Mouse (Mus musculus): ENCODE measurements around the gene Rph3al.

Rph3al gene

DNA sequence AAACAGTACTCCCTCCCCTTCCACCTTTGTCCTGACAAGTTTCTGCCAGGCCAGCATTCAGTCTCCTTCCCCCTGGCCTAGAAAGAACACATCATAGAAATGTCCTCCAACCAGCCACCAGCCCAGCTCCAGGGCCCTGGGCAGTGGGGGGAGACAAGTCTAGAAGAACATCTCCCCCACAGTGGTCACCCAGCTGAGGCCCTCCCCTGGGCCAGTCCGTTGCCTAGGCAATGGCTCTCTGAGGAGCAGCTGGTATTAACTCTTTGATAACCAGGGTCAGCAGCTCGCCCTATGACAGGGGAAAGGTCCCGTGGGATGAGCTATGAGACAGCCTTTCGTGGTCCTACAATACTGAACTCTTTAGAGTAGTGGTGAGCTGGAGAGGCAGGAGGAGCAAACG, 33.7 kb downstream of the Rph3al start:
- no peak for DNase-seq

DNA sequence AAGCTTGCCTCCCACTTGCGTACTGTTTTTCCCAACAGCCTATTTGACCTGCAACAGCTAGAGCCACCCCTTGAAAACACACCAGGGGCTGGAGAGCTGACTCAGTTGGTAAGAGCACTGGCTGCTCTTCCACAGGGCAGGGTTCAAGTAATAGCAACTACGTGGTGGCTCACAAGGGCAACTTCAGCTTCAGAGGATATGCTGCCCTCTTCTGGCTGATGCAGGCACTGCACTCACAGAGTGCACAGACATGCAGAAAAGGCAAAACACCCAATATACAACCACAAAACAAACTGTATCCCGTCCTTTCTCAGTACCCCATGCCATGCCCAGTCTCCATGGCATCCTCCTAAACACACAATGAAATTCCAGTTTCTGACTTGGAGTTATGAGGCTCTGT, 34.7 kb downstream of the Rph3al start:
- no peak for DNase-seq

DNA sequence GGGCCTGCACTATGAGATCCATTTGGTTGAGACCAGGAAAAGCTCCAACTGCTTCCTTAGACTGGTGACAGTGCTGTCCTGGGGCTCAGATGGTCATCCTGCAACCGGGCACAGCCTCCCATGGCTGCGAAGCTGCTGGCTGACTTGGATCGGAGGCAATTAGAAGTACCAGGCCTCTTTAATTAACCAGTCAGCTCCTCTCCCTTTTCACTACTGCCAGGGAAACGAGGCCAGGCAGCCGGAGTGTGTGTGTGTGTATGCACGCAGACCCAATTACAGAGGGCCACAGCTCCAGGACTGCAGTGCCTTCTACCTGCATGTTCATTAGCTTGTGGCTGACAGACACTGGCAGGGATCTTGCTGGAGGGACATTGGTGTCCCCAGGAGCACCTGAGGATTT, 36.9 kb downstream of the Rph3al start:
- no peak for DNase-seq

DNA sequence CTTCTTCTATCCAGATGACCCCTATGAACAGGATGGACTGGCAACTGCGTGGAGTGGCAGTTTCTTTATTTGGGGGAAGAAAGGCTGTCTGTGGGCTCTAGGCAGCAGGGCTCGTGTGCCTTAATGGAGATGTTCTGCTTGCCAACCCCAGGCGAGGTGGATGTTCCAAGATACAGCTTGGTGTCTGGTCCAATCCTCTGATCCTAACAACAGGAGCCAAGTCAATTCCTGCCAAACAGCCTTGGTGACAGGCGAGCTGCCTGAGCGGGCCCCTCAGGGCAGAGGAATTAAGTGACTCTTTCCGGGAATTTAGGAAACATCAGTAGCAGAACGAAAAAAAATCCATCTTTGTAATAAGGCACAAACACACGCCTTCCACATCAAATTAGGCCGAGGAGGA, 38.6 kb downstream of the Rph3al start:
- DNase-seq, result peak; percentile 31

DNA sequence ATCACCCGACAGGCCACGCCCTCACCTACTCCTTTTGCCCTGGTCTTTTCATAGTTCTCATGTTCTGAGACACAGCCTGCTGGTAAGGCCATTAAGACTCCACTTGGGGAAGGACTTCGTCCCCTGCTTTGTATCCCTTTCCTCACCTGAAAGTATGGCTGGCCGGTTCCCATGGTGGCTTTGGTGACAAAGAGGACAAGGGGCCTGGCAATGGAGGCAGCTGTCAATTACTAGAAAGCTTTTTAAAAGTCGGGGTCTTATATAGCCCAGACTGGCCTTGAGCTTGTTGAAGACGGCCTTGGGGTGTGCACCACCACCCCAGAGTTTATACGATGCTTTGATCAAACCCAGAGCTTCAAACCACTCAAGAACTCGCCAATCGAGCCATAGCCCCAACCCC, 39.7 kb downstream of the Rph3al start:
- DNase-seq, result no peak

DNA sequence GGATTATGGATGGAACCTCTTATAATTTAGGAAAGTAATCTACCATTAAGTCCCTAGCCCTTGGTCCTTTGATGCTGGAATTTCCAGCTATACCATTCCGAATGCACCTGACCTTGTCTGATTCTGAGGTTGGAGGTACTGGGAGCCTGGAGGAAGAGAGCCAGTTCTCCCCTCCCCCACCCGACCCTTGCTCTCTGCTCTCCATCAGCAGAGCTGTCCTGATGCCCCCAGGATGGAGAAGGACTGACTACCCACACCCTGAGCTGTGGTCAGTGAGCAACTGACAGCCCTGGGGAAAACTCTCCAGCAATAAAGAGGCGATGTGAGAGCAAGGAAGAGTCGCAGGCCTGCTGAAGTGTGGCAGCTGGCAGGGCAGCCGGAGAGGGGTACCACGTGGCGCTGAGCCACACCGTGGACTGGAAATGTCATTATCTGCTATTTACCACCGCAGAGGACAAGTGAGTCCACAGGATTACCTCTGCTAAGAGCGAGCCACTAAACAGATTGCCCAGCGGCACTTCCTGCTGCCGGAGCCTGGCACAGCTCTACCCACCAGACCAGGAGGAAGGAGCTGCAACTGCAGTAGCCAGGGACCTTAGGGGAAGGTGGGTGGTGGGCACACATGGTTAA, 43.3 kb downstream of the Rph3al start:
- DNase-seq, result no peak

DNA sequence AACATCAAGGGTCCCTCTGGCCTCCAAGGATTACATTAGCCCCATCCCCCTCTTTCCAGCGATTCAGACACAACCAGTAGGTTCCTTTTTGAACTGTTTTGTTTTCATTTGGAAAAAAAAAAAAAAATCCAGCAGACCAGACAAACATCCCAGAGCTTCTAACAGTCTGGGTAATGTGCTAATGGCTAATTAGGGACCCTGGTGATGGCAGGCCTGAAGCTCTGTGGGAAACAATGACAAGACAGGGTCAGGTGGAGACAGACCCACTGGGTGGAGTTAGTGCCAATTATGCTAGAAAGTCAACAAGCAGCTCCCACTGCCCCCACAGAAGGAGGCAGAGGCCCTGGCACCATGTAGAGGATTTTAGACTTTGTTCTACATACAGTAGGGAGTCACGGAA, 44.3 kb downstream of the Rph3al start:
- no peak for DNase-seq

DNA sequence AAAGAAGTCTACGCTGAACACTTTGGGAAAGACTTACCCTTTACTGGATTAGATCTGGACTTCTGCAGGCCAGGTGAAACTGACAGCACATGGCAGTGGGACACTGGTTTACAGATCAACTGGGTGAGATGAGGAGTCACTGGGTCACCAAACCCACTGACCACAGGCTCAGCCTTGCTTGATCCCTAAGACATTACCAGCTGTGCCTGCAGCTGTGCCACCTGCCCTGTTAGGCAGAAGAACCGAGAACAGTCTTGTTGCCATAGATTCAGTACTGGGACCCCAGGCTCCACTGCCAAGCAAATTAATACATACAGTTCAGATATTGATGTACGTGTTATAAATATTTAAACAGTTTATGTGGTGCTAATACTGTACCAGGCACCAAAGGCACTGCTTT, 50.9 kb downstream of the Rph3al start:
- DNase-seq, result no peak

DNA sequence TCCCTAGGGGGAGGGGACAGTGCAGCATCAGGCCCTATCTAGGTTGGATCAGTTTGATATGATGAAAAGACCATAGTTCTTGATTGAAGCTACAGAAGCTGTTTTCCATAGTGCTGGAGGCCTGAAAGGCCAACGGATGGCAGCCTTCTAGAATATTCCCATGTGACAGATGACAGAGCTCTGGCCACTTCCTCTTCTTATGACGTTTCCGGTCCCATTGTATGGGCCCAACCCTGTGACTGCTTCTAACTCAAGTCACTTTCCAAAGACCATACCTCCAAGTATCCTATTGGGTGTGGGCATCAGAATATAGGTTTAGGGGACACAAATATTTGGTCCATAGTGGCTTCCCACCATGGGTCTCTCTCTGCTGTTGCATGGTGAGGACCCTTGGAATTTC, 57.0 kb downstream of the Rph3al start:
- no peak for DNase-seq

DNA sequence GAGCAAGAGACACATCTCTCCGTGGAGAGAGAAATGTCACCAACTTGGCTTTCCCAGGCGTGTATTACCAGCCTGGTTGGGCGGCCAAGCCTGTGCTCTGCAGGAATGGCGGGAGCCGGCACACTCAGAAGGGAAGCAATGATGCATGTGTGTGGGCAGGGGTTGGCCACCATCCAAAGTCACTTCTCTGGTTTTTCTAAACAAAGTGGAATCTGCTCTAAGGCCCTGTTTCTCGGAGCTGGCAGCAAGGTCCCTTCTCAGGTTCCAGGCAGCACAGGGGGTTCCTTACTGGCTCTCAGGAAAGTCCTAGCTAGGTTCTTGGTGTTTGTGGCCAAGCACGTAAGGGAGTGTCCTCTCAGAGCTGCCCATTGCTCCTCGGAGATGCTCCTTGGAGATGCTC, 58.2 kb downstream of the Rph3al start:
- DNase-seq, result peak; percentile 61

DNA sequence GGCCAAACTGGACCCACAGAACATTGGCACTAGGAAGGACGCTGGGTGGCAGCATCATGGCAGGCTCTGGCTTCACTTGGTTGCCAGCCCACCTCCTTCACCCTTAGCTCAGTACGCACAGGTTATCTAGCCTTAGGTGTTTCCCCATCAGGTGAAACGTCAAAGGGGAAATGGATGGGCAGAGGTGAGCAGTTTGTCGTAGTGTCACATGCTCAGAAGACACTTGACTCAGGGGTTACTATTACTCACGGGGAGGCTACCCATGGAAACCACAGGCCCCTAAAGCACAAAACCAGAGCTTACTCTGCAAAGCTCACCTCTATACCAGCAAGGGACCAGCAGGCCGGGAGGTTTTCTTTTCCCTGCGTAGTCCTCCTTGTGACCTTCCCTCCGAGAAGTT, 59.8 kb downstream of the Rph3al start:
- no peak for DNase-seq

DNA sequence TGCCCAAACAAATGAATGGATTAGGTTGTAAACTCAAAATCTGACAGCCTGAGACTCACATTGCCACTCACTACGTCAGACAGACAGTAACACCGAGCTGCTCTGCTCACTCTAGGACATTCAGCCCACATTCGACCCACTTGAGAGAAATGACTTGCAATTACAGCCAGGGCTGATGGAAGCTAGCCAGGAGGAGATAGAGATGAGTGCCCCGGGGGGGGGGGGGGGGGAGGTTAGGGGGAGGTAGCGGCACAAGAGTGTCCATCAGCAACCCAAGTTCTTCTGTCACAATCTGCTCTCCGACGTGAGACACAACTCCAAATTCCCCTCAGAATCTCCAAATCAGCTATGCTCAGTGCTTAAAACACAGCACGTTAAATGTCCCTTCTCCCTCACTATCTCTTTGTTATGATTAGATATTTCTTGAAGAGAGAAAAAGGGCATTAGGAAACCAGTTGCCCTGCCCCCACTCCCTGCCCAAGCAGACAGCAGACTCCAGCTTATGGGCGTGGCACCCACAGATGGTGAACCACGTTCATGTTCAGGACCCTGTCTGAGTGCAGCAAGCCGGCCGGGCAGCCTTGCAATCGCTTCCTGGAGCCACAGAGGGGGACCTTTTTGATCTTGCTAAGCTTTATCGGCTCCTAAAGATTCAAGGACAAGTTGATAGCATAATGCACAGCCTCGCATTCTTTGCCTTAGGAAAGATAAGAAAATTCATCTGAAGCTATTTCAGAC, 62.0 kb downstream of the Rph3al start:
- no peak for DNase-seq

DNA sequence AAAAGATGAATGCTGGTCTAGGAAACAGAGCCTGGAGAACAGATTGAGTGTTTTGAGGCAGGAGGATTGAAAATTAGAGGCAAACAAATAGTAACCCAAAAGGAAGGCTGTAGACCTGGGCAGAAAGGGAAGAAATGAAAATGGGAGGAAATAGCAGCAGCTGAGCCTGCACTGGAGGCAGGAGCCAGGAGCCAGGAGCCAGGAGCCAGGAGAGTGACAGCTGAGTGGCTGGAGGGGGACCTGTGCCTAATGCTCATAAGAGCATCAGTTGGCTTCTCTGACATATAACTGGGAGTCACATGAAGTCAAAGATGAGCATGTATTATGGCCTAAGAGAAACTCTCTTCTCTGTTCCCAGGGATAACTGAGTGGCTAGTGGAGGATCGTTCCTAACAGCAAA, 66.5 kb downstream of the Rph3al start:
- DNase-seq, result peak; percentile 47

DNA sequence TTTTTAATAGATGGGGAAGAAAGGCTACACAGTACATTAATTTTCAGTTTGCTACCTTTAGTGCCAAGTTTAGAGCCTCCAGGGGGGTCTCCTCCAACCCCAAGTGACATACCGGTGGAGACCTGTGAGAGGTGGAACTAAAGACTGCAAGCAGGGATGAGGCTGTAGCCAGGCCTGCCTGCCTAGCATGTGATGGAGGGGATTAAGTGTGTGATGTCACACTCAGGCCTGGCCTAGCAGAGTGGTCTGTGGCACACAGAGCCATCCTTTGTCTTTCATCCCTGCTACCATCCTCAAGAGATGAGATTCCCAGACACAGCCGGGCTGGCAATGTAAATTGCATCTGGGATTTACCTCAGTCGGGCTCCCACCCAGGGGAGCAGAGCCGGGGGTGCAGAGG, 67.3 kb downstream of the Rph3al start:
- DNase-seq, result peak; percentile 22

DNA sequence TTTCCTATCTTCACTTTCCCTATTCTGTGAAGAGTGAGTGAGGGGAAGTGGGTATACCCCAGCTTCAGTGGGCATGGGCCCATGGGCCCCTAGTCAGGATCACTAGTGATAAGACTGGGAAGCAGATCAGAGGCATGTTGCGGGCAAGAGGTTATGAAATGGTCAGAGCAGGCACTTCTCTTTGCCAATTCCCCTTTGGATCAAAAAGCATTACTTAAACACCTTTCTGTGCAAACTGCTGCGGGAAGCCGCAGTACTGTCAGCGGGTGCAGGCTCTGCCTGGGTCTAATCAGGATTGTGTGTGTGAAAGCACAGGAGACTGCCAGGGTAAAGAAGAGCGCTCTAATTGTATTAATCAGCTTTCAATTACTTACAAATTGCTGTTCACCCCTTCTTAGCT, 67.8 kb downstream of the Rph3al start:
- DNase-seq, result peak; percentile 38

DNA sequence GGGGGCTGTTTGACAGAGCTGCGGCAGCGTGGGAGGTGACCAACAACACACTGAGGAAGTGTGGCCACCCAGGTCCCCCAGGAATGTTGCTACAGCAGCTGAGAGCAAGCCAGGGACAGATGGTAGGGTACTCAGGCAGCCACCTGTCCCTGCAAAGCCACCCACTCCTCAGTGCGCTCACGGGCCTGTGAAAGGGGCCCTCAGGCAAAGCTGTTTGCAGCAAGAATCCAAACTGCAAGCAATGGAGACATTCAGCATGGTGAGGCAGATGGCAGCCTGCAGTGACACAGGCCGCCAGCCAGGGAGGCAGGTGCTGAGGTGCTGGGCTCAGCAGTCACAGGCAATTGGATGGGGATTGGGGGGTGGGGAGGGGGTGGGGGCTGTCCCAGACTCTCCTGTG, 68.3 kb downstream of the Rph3al start:
- DNase-seq, result peak; percentile 86

DNA sequence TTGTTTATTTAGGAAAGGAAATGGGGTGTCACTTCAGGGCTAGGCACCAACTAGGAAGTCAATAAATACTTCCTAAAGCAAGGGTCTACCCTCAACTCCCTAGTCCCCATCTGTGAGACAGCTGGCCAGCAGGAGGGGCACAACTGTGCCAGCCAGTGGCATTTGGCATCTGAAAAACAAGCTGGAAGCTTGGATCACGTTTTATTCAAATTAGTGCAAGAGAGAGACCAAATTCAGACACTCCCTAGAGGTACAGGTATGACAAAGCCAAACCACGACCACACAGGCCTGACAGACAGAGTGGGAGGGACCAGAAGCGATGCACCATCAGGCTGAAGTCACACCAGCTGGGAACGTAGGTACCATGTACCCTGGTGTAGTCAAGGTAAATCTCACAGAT, 71.4 kb downstream of the Rph3al start:
- DNase-seq, result no peak

DNA sequence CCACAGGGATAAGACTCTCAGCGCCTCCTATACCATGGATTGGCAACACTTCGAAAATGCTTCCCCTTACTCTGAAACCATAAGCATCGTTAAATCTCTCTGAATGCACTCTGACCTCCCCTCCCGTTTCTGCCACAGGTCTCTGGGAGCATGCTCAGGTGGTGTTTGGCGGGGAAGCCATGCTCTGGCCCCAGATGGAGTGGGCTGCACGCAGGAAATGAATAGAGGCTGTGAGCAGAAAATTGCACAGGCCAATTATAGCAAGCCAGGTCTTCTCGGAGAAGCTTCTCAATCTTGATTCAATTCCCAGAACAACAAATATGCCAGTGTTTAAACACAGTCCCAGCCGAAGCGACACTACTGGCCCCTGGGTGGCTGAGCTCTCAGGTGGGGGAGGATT, 72.4 kb downstream of the Rph3al start:
- DNase-seq, result no peak

DNA sequence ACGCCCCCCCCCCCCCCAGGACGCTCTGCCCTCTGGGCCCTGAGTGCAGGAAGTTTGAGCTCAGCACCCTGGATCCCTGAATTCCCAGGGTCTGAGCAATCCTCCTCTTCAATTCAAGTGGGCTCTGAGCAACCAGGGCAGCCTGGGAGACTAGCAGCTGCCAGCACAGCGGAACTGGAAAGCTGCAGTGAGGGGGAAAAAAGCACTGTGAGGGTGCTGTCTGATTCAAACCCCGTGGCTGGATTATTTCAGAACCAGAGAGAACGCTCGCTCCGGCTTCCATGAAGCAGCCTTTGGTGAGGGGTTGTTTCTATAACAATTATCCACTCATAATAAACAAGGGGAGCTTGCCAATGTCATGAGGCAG, 73.0 kb downstream of the Rph3al start:
- DNase-seq, result no peak

DNA sequence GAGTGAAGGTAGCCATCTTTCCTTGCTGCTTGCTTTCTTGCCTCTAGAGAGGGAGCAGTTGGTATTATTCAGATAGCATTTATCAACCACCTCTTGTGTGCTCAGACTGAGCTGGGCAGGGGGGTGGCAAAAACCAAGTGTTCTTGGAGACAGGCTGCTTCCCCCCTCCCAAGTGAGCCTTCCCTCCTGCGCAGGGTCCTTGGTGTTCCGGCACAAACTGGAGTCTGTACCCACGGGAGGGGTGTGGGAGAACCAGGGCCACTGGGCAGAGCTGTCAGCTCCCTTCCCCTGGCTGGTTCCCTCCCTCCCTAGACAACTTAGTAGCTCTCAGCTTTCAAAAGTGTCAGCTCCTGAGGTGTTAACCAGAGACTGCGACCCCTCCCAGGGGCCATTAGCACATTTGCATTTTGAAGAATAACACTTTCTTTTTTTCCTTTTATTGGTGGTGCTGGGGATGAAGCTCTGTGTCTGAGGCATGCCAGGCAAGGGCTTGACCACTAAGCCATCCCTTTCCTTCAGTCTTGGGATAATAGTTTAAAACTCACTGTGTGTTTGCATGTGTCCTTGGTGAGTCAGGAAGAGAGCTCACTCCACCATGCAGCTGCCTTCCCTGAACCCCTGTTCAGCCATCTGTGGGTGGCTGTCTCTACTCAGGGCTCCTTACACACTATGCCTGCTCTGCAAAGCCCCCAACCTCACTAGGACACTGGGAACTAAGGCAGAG, 73.5 kb downstream of the Rph3al start:
- DNase-seq, result no peak

DNA sequence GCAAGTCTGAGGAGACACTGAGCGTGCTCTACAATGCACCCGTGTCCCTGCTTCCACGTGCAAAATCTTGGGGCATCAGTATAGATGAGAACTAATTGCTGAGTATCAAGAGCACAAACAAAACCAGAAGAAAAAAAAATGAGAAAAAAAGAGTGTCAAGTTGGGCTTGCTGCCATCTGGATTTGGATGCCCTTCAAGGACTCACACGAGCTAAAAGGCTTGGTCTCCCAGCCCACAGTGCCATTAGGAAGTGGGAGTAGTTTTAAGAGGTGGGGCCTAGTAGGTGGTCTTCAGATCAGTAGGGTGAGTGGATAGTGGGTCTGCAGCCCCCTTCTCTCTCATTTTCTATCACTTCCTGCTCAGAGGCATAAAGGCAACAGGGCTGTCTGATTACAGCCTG, 75.8 kb downstream of the Rph3al start:
- DNase-seq, result no peak

DNA sequence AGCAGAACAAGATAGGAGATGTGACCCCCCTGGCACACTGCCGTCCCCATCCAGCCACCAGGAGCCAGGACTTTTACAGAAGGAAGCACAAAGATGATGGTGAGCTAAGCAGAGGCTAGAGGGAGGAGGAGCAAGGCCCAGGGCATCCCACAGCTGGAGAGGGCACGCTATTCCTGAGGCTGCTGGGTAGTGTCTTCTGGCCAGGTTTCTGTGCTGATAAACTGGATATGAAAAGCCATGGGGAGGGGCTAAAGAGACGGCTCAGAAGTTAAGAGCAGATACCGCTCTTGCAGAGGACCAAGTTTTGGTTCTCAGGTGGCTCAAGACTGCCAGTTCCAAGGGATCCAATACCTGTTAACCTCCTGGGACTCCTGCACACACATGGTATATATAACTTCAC, 76.6 kb downstream of the Rph3al start:
- DNase-seq, result no peak

DNA sequence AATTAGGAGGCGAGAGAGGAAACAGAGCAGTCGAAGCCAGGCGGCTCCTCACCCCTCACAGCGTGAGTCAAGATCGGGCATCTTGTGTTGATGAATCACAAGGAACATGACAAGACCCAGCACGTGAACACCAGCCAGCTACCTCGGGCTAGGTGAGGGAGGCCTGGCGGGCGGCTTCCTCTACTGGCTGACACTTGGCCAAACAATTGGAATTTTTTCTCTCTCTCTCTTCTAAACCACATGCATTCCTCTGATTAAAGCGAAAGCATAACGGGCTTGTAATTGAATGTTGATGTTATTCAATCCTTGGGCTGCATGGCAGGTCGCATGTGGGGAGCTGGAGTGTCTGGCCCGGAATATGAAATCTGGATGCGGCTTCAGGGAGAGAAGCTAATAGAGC, 77.0 kb downstream of the Rph3al start:
- DNase-seq, result peak; percentile 39

DNA sequence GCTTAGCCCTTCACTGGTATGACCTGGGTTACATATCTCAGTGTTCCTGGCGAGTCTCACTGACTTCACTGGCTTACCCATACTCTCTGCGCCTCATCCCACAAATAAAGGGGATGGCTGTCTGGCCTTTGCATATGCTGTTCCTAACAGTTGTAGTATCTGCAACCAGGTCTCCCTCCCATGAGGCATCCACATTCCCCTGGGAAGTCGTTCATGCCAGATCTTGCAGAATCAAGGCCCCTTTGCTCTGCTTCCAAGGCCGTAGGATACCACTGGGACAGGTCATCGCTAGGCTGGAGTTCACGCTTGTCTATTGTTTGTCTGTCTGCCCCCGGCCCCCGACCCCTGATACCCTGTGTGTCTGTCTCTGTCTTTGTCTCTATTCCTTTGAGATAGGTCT, 78.8 kb downstream of the Rph3al start:
- no peak for DNase-seq

DNA sequence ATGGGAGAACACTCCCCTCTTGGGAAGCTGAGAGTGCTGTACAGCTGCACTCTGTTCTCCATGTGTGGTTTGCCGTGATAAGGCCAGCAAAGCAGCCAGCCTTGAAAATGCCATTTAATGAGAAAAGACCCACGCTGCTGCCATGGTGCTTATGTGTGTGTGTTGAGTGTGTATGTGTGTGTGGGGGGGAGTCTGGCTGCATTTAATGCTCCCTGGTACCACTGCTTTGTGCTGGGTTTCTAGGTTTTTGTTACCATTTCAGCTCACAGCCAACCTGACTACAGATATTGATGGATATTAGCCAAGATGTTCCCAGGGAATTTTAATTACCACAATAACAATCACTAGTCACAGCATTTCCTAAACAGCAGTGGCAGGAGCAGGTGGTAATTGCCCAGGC, 79.3 kb downstream of the Rph3al start:
- no peak for DNase-seq
